Mouse (Mus musculus): ENCODE data around the gene Gm28047.
"Not testable (repeated sequence)": the region's sequence is repeated elsewhere in the genome, so short reads cannot be mapped to it uniquely, and the experiment has no call there.

Gene Gm28047

DNA sequence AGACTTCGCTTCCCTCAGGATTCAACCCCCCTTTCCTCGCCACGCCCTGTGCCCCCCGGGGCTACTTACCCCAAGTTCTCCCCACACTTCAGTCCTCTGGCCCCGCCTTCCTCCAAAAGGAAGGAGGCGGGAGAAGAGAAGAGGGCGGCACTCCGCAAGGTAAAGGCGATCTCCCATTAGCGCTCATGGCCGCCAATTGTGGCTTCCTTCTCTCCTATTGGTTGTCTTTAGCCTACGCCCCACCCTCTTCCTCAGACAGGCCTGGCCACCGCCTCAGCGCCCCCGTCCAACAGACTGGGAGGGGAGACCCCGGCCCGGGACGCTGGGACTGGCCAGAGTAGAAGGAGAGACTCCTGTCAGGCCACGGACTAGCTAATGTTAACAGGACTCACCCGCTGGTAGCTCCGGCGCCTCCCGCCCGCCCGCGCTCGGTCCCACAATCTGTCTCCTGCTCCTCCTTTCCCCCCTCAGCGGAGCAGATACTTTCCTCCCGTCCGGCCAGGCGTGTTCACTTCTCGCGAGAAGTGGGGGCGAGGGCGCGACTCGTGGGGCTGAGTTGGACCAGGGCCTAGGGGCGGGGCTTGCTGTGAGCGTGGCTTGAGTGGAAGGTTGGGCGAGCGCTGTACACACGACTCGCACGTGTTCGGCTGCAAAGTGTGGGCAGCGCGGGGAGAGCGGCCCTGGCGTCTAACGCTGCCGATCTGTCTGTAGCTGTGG lies at the start of gene Gm28047, which contains the start of gene Atf7:
Gene Gm28047, minus strand, starts transcription at position 98 of the 717 bp plus-strand sequence.
Gene Atf7, minus strand, starts transcription at position 495 of the 717 bp plus-strand sequence.
- DNase-seq (ENCODE audit: extremely low read depth, low read depth) = peak; percentile 98

DNA sequence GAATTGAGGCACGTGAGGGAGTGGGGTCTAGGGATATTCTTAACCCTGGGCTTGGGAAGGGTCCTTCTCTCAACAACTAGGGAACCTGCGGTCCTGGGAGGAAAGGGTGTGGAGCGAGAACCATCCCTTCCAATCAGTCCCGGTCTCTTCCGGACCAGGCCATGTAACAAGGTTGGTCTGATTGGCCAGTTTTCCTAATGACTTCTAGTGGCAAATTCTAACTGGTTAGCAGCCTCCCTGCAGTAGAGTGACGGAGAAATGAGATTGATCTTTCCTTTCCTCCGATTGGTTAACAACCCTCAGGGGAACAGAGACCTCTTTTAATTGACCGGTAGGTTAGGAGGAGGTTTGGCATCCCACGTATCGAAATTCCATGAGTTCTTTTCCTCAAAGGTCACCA lies 48.7 kb upstream of the Gm28047 start:
- DNase-seq (ENCODE audit: extremely low read depth, low read depth) = no peak

DNA sequence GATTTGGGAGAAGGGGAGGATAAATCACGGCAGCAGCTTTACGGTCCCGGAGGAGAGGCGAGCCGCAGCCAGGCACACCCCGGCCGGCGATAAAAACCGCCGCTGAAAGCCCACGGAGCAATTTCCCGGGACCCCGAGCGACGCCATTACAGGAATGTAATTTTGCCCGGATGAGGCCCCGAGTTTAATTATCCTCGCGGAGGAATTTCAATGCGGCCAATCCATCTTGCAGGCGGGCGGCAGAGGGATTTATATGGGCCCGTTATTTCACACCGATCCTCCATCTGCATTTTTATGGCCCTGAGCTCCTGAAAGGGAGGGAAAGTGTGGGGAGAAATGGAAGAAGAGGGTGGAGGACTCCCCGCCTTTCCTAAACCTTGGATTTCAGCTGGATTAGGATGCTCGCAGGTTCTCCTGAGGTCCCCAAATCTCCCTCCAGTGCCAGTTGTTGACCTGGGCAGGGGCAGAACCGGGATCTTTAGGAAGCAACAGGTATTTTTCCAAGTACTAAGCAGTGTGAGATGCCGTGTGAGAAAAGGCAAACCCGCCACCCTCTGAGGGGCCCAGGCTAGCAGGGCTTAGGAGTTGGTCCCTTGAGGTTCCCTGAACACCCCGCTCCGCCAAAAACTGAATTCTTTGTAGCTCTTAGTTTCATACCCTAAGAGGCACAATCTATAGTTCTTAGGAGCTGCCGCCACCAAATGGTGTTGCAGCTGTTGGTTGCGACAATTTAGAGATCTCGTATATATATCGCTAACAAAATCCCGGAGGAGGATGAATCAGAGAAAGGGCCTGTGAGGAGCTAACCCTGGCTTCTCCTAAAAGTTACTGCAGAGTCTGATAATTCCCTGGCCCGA lies 47.6 kb upstream of the Gm28047 start, which contains the start of gene Atp5g2:
Gene Atp5g2, minus strand, starts transcription at position 138 of the 857 bp plus-strand sequence.
- DNase-seq (ENCODE audit: extremely low read depth, low read depth) = no peak

DNA sequence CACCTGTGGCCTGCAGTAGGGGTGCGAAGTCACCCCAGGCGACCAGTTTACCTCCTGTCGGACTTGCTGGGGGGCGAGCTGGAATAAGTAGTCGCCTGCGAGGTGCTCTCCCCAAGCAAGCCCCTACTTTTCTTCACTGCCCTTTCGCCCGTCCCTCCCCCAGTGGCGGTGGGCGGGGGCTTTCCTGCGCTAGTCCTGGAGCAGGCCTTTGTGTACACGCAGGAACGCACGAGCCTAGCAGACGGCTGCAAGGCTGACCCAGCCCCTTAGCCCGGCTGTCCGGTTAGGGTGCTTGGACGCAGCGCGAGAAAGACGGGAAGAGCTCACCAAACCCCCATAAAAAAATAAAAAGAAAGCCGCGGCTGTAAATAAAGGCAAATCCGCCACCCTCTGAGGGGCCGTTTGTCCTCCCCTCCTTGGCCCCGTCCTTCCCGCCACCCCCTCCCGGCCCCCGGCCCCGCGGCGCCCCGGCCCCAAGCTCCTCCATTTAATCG lies 46.9 kb upstream of the Gm28047 start:
- no peak for DNase-seq (ENCODE audit: extremely low read depth, low read depth)

DNA sequence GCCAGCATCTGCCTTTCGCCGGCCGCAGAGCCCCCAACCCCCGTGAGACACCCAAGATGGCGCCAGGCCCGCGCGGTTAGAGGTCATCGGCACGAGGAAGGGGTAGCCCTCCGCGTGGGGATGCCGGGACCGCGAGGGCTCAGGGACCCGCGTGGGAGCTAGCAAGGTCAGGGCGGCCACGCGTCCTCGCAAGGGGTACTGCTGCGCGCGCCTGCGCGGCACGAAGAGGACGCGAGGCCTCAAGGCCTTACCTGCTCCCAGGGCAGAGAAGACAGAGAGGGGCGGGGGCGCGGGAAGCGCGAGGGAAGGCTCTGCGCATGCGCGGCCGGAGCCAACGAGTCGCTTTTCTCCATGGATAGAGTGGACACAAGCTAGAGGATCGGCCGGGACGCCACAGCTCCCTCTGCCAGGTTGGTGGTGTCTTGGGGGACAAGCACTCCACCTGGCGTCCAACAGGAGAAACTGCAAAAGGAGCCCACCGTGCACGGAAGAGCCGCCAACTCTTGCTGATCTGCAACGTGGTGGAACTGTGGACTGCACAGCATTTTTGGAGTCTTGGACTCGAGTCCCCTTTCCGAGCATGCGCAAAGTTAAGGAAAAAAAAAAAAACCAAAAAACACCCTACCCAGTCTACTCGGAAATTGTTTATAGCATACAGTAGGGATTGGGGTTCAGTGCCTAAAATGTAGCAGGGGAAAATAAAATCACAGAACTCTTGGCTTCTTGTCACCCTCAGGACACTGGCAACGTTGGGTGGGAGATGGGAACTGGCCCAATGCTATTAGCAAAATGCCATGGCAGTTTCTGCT lies 46.1 kb upstream of the Gm28047 start:
- peak; percentile 98 for DNase-seq (ENCODE audit: extremely low read depth, low read depth)

DNA sequence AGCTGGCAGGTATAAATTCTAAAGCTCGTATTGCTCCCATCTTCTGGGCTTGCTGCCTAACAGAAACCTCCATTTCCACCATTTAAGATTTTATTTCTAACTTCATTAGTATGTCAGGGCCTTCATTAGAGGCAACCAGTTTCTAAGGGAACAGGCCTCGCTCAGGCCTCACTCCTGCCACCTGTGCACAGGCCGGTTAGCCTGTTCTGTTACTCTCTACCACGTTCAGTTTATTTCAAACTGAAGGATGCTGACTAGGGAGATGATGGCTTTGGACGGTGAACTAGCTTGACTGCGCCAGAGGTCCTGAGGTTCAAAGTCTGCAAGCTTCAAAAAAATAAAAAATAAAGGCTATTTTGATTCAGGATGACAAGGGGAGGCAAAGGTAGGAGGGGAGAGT lies 45.4 kb upstream of the Gm28047 start:
- peak; percentile 41 for DNase-seq (ENCODE audit: extremely low read depth, low read depth)

DNA sequence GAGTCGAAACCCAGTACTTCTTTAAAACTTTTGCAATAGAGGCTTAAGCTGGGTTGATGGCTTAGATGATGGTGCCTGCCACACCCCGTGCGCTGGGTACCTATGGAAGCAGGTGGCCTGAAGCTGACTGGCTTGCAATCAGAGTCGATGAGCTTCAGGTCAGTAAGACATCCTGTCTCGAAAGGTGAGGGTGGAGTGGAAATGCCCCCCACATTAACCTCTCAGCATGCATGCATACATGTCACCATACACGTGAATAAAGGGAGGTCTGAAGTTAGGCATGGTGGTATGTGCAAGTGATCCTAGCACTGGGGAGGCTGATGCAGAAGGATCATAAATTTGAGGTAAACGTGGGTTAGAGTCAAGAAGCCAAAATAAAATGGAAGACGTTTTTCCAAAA lies 44.7 kb upstream of the Gm28047 start:
- DNase-seq (ENCODE audit: extremely low read depth, low read depth) = no peak

DNA sequence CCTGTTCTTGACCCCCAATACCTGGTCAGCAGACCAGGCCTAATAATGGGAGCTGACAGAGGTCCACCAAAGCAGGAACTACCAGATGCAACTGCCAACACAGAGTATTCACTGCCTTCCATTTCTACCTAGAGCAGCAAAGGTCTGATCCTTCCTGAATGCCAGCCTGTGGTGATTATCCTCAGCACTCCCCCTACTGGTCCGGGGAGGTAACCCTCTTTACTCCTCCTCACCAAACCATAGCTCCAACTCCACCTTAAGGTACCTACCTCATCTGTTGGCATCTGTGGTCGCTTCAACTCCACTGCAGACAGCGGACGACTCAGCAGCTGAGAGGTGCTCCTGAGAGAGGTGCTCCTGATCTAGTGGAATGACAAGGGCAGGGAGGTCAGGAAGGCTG lies 40.6 kb upstream of the Gm28047 start:
- peak; percentile 56 for DNase-seq (ENCODE audit: extremely low read depth, low read depth)

DNA sequence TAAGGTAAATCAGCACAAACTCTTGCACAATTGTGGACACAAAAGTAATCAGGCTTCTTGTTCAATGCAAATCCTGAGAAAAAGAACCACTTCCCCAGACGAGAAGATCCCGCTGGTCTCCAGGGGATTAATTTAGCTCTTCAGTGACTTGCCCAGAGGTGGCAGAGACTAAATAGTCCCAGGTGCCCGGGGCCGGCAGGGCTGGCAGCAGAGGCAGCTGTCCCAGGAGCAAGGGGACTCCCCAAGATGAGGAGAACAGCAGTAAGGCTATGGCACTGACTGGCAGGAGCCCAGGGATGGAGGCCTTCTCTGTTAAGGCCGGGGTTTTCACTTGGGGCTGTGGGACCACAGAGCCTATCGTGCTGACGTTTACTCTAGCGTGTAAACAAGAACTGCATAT lies 39.0 kb upstream of the Gm28047 start:
- DNase-seq (ENCODE audit: extremely low read depth, low read depth) = no peak

DNA sequence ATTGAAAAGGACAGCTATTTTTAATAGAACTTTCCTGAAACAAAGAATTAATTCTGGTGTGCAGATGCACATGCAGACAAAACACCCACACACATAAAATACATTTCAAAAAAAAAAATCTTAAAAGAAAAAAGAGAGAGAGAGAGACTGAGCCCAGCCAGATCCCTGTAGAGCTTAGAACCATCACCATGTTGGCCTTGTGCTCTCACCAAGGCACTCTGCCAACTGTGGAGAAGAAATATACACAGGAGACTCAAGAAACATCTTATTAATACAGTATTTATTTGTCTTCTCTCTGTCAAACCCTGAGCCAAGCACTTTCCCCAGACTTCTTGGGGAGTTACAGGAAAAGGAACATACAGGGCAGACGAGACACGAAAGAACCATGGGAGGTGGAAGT lies 37.7 kb upstream of the Gm28047 start:
- not testable (repeated sequence) for DNase-seq (ENCODE audit: extremely low read depth, low read depth)

DNA sequence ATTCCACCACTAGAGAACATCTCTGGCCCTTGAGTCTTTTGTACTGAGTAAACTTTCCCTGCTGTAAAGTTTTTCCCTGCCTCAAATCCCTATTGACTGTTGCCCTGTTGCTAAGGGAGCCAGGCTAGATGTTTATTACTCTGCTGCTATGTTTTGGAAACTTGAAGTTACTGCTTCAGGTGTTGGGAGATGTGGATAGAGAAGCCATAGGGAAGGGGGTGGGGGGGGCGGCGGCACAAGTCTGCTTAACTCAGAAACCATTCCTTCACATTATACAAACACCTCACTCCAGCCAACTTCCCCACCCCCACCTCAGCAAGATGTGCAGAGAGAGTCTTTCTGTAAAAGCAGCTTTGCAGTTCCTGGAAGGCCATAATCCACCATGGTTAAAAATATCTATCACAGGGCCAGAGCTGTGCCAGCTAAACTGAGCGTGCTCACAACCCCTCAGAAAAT lies 33.1 kb upstream of the Gm28047 start:
- no peak for DNase-seq (ENCODE audit: extremely low read depth, low read depth)

DNA sequence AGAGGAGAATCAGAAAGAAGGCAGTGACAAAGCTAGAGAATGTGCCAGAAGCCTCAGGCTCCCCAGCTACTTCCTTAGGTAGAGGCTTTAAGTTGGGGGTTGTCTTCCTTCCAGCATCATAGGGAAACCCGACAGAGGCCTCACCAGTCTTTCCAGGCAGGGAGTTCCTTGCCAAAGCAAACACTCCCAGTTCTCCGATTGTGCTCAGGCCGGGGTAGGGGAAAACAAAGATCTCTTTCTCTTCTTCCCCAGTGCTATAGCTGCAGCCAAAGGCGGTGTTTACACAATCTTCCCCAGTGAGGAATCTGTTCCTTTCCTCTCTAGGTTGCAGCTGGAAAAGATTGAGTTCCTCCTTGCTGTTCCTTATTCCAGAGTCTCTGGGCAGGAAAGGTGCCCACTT lies 31.8 kb upstream of the Gm28047 start:
- no peak for DNase-seq (ENCODE audit: extremely low read depth, low read depth)

DNA sequence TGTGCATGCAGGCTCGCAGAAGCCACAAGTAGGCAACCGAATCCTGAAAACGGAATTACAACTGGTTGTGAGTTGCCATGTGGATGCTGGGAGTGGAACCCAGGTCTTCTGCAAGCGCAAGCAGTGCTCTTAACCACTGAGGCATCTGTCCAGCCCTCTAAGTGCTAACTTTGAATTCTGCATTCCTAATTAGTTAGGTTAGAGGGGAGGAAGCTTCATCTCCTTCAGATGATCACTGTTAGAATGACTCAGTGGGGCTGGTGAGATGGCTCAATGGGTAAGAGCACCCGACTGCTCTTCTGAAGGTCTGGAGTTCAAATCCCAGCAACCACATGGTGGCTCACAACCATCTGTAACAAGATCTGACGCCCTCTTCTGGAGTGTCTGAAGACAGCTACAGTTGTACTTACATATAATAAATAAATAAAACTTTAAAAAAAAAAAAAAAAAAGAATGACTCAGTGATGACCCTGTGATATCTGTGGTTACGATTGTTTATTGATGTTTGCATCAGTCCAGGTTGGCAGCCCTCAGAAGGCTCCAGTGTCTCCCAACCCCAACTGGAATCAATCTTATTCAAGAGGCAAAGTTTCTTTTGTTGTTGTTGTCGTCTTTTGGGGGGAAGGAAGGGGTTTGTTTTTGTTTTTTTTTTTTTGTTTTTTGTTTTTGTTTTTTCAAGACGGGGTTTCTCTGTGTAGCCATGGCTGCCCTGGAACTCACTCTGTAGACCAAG lies 27.2 kb upstream of the Gm28047 start:
- DNase-seq (ENCODE audit: extremely low read depth, low read depth) = not testable (repeated sequence)

DNA sequence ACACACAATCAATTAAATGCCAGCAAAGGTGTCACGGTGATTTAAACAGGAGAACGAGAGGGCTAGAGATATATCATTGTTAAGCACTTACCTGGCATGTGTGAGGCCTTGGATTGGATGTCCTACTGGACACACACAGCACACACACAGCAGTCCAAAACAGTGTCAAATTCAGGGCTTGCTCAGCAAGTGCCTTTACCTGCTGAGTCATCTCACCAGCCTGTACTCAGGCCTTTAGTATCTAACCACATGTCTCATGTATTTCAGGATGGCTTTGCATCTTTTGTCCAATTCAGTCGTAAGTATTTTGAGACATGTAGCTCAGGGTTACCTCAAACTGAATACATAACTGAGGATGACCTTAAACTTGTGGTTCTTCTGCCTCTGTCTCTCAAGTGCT lies 26.2 kb upstream of the Gm28047 start:
- no peak for DNase-seq (ENCODE audit: extremely low read depth, low read depth)

DNA sequence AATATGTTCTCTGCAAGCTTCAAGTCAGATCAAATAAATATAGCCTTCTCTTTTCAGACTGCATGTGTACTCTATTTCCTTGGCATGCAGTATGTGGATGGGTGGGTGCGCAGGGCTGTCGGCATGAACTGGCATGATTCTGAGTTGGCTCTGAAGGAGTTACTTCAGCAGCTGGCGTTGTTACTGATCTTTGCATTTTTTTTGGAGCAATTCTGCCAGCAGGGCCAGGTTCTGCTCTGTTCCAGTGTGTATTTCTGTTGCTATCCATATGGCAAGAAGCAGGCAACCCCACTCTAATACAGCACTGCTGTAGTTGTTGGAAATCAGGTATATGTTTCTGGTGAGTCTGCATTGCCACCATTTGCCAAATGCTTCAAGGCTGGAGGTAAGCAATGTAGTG lies 10.9 kb upstream of the Gm28047 start:
- DNase-seq (ENCODE audit: extremely low read depth, low read depth) = no peak

DNA sequence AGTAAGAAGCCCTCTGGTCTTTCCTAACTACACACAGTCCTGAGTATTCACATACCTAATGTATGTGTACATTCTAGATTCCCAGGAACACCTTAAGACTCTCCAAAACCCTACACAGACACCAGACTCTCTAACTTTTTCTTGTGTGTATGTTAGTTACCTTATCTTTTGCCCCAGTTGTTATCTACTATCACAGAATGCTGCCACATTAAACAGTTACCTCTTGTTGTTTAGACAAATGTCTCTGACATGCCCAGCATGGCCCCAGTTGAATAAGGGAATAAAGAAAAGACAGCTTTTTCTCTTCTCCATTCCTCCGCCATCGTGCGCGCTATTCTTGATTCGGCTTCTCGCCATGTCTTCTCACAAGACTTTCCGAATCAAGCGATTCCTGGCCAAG lies 9.8 kb upstream of the Gm28047 start:
- no peak for DNase-seq (ENCODE audit: extremely low read depth, low read depth)

DNA sequence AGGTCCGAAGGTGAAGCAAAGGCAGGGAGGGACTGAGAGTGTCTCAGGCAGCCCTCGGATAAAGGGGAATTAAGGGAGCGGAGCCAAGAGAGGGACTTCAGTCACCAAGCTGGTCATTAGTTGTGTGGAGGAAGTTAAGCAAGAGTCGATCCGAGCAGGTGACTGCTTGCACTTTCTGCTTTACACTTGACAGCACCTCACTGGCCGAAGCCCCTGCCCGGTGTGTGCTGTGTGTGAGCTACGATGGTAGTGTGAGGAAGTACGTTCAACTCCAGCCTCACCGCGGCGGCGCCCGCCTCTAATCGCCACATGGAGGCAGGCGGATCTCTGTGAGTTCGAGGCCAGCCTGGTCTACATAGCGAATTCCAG lies 804 bp upstream of the Gm28047 start:
- no peak for DNase-seq (ENCODE audit: extremely low read depth, low read depth)

DNA sequence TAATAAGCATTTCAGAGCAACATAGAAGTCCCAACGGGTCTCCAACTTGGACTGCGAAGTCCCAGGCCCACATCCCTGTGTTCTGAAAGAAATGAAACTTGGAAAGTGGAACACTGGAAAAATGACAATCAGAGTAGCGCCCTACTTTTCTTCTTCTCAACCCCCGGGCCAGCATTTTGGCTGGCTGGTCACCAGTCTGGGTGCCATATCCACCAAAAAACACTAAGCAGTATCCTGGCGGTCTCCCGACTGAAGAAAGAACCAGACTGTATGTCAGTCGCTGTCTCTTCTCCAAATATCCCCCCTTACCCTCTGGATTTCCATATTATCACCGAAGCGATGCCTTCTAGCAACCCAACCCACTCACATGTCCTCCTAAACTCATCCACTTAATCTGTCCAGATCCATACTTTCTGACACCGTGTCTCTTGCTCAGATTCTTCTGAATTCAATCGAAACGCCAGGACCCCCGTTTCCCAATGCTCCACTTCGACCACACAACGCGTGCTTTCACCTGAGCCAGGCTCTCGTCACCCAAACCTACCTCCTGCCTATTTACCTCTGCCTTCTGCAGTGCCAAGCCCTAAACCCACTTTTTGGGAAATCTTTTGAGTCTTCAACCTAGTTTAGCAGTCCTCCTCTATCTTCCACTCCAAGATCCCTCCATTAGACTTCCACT lies 437 bp downstream of the Gm28047 start:
- no peak for DNase-seq (ENCODE audit: extremely low read depth, low read depth)

DNA sequence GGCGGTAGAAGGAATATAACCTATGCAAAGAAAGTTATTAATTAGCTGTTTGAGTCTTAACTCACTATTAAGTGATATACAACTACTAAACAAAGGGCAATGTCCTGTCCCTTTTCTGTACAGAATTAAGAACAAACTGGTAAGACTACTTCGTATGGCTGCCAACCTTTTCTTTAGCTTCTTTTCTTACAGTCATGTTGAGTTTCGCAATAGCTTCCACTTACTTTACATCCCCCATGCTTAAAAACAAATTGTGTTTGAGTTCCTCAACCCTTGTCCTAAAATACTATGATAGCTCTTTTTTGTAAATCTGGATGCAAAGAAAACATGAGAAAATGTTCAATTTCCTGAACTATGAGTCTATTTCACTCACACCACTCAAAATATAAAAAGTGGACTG lies 1.7 kb downstream of the Gm28047 start:
- no peak for DNase-seq (ENCODE audit: extremely low read depth, low read depth)

DNA sequence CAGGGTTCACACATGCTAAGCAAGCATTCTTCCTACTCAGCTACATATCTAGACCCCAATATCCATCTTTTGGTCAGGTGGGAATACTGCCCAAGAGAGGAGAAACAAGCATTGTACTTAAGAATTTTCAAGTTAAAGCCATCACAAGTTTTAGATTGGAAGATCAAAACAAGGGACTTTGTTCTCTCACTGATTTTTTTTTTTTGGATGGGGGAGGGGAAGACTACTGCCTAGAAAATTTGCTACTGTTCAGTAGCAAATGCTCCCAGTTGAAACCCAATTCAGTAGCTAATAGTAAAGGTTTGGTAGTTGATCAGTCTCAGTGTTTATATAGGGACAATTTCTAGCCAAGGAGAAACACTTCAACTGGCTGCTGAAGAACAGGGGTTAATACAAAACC lies 2.3 kb downstream of the Gm28047 start:
- no peak for DNase-seq (ENCODE audit: extremely low read depth, low read depth)
